Mouse (Mus musculus): Measurements from ENCODE around the gene Tmem87a. TPM values are rescaled to one million over a fixed set of nuclear protein-coding genes. Genes with fewer than 3 reads are reported as not detected.

The Tmem87a gene
- total RNA-seq (2023) = 61.3 TPM

DNA sequence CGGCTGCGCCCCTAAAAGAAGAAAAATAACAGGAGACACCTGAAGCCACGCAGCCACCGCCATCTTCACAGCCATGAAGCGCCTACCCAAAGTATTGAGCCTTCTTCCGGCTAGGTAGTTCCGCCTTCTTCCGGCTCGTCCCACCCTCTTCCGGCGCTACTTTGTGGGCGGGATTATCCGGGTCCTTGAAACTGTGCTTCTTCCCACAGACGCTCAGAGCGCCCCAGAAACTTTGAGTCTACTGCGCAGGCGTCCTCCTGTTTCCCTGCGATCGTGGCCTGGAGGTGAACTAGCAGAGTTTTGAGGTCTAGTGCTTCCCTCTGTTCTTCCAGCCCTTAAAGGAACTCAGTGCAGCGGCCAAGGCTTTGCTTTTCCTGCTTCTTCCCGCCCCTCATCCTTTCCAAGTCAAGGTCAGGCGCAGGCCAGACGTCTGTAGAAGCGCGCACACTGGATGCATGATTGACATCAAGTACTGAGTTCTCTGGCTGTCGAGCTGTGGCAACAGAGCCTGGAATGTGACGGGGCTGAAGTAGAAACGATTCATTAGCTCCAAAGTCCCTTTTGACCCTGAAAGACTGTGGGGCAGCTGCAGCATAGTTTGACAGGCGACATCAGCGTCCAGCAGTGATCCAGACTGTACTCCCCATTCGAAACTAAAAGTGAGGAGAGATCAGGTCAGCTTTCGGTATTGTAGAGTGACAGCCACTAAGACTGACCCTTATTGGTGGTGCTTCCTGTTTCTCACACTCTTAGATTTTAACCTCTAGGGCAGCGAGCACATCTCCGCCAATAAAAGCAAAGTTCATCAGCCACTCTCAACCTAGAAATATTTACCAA is at the start of gene Tmem87a:
Gene Tmem87a, minus strand, starts transcription at position 128 of the 837 bp plus-strand sequence.

DNA sequence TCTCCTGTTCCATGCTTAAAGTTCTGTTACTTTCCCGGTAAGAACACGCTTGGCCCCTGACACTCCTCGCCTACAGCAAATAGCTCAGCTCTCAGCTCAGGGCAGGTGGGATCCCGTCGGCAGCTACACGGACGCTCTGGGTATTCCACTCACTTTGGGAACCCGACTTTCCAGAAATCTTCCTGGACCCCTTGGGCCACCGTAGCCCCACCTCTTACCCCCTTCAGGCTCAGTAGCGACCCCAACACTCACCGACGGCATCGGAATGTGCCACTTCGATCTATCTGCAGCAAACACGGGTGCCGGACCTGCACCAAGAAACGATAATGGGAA is 294 bp downstream of the Tmem87a start, which contains the start of gene Ganc:
Gene Ganc, plus strand, starts transcription at position 244 of the 333 bp plus-strand sequence.

DNA sequence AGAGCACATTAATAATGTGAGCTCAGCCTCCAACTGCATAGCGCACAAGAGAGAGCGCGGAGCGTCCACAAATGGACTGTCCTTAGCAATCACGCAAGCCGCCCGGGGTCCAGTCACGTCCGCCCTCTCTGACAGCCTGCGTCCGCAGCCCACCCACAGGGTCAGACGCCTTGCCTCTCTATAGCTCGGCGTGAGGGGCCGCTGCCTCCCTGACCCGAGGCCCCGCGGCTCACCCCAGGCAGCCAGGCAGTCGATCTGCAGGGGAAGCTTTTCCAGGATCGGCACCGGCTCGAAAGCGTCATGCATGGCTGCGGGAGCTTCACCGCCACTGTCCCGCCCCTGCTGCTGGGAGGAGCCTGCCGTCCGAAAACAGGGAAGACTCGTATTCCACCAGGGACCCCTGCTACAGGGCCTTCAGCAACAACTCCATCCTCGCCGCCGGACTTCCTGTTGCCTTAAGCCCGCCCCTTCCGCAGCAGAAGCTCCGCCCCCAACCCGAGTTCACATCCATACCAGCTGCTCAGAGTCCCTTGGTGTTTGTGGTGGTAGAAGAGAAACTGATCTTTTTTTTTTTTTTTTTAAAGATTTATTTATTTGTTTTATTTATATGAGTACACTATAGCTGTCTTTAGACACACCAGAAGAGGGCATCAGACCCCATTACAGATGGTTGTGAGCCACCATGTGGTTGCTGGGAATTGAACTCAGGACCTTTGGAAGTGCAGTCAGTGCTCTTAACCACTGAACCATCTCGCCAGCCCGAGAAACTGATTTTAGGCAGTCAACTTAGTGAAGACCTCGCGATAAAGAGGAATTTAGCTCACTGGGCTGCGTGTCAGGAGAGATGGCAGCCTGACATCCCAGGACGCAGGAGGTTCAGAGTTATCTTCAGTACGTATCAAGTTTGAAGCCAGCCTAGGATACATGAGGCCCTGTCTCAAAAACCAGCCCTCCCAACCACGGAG is 50.9 kb downstream of the Tmem87a start, which contains the start of gene Vps39:
Gene Vps39, minus strand, starts transcription at position 456 of the 965 bp plus-strand sequence.

DNA sequence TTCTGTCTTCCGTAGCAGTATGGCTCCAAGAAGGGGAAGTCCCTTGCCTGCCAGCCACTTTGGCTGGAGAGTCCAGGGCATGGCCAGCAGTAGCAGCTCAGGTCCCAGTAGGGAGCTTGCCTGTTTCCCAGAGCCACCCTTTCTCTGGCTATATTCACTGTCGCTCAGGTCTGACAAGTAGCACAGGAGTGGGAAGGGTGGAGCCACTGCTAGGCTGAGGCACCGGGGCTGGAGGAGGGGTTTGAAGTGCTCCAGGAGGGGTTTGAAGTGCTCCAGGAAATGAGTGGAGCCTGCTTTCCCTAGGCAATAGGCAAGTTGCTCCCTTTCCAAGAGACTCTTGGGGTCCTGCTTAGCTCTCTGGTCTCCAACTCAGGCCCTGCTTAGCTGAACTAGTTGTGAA is 89.9 kb downstream of the Tmem87a start, which contains the start of gene Pla2g4f:
Gene Pla2g4f, minus strand, starts transcription at position 190 of the 400 bp plus-strand sequence.

Other genes starting within 250 kb of the Tmem87a start
- gene Ehd4, start 249.5 kb downstream of the Tmem87a start, total RNA-seq (2023) = 18.3 TPM
- not detected for gene Pla2g4e, start 158.8 kb downstream of the Tmem87a start, total RNA-seq (2023)
- gene Pla2g4d, start 114.9 kb downstream of the Tmem87a start, total RNA-seq (2023) = not detected
- gene Pla2g4f, start 89.9 kb downstream of the Tmem87a start, total RNA-seq (2023) = 0.50 TPM
- gene Vps39, start 51.0 kb downstream of the Tmem87a start, total RNA-seq (2023) = 62.5 TPM
- 25.3 TPM for gene Ganc, start 217 bp downstream of the Tmem87a start, total RNA-seq (2023)
- gene Capn3, start 51.9 kb upstream of the Tmem87a start, total RNA-seq (2023) = 1.2 TPM
- gene Zfp106, start 159.7 kb upstream of the Tmem87a start, total RNA-seq (2023) = 65.5 TPM
- gene Snap23, start 163.6 kb upstream of the Tmem87a start, total RNA-seq (2023) = 24.9 TPM
- 19.1 TPM for gene Haus2, start 205.3 kb upstream of the Tmem87a start, total RNA-seq (2023)
- gene Lrrc57, start 205.4 kb upstream of the Tmem87a start, total RNA-seq (2023) = 15.6 TPM
- 0.56 TPM for gene Stard9, start 225.0 kb upstream of the Tmem87a start, total RNA-seq (2023)